In the genomic region with DNA sequence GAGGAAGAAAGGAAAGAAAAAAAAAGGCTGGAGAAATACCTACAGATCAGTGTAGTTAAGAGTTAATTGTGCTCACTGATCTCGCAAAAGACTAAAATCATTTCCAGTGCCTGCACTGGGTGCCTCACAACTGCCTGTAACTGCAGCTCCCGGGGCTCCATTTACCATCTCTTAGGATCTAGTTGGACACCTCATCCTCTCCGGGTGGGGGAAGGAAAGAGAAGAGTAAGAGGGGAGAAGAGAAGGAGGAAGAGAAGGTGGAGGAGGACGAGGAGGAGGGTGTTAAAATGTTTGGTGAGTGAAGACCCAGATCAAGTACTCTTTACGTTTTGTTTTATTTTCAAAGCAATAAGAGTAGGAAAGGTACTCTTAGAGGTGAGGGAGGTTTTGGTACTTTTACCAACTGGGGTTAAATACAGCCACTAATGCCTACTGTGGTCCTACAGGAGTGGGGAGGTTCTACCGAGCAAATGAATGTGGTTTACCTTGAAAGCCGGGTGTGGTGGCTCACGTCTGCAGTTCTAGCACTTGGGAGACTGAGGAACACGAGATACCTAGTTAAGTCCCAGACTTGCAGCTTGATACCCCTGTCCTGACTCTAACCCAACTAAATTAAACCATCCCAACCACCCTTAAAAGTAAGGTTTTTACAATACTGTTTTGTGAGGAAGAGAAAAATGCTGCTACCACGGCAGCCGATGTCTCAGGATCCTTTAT, we compare ENCODE assay signal across 8 mouse cellular contexts. TPM values are rescaled to one million over a fixed set of nuclear protein-coding genes. Genes with fewer than 3 reads are reported as not detected.
DNase-seq lines count a peak whose midpoint lies in the region; ATAC-seq lines count a peak whose summit lies in the region.

No protein-coding gene starts in this region.

- H3K36me3 ChIP-seq in heart, embryonic 13.5 days = peaks cover 2% of the 10 kb centered on the region; the same call in 1 of the 2 replicates
- peaks cover under 1% of the 10 kb centered on the region; the same call in 1 of the 2 replicates for H3K36me3 ChIP-seq in erythroblast, embryonic 14.5 days (ENCODE audit: control insufficient read depth)
- no peaks in the 10 kb centered on the region for H3K36me3 ChIP-seq in limb, embryonic 13.5 days
- H3K36me3 ChIP-seq in neural tube, embryonic 15.5 days = no peaks in the 10 kb centered on the region

- no peaks in the 10 kb centered on the region for H3K9me3 ChIP-seq in heart, embryonic 13.5 days
- H3K9me3 ChIP-seq in erythroblast, embryonic 14.5 days (ENCODE audit: control insufficient read depth, low read length) = no peaks in the 10 kb centered on the region
- H3K9me3 ChIP-seq in limb, embryonic 13.5 days = no peaks in the 10 kb centered on the region
- H3K9me3 ChIP-seq in neural tube, embryonic 15.5 days (replicated peaks) = no peaks in the 10 kb centered on the region

- H3K27ac ChIP-seq in heart, embryonic 13.5 days (replicated peaks) = peak overlapping the region; percentile 93
- peak overlapping the region; percentile 67; the same call in 1 of the 2 replicates for H3K27ac ChIP-seq in limb, embryonic 13.5 days
- H3K27ac ChIP-seq in neural tube, embryonic 15.5 days (replicated peaks) = peak overlapping the region; percentile 89

- no peaks in the 10 kb centered on the region for H3K27me3 ChIP-seq in heart, embryonic 13.5 days (replicated peaks)
- no peaks in the 10 kb centered on the region for H3K27me3 ChIP-seq in erythroblast, embryonic 14.5 days (ENCODE audit: control insufficient read depth)
- no peaks in the 10 kb centered on the region for H3K27me3 ChIP-seq in limb, embryonic 13.5 days
- H3K27me3 ChIP-seq in neural tube, embryonic 15.5 days (replicated peaks) = no peaks in the 10 kb centered on the region

- WGBS in heart, embryonic 13.5 days = 5% methylated on average over 11 of the region's 11 CpGs
- WGBS in limb, embryonic 13.5 days = 7% methylated on average over 11 of the region's 11 CpGs
- 8% methylated on average over 11 of the region's 11 CpGs for WGBS in neural tube, embryonic 15.5 days

- peak overlapping the region; percentile 85 for H3K4me2 ChIP-seq in heart, embryonic 13.5 days
- H3K4me2 ChIP-seq in limb, embryonic 13.5 days (replicated peaks) = peak overlapping the region; percentile 81
- peak overlapping the region; percentile 80 for H3K4me2 ChIP-seq in neural tube, embryonic 15.5 days

- H3K4me1 ChIP-seq in heart, embryonic 13.5 days = peaks cover 24% of the 10 kb centered on the region
- H3K4me1 ChIP-seq in erythroblast, embryonic 14.5 days (ENCODE audit: control insufficient read depth) = peaks cover 30% of the 10 kb centered on the region
- peaks cover 20% of the 10 kb centered on the region for H3K4me1 ChIP-seq in limb, embryonic 13.5 days
- peaks cover 29% of the 10 kb centered on the region for H3K4me1 ChIP-seq in neural tube, embryonic 15.5 days

- DNase-seq in heart, postnatal 4 days = no peak
- DNase-seq in MEL-GATA-1-ER (ENCODE audit: extremely low read depth, low read depth) = peak; percentile 10
- no peak for DNase-seq in urinary bladder, adult 18-20 months (ENCODE audit: low spot score in 2 of 2)
- no peak for DNase-seq in adrenal gland, adult 18-20 months (ENCODE audit: low spot score in 2 of 2)

- no peak for ATAC-seq in heart, embryonic 13.5 days (ENCODE audit: extremely low read depth, insufficient number of reproducible peaks, low FRiP score, low TSS enrichment)
- peak; percentile 12; the same call in 1 of the 2 replicates for ATAC-seq in limb, embryonic 13.5 days (ENCODE audit: low FRiP score, low read depth)
- ATAC-seq in neural tube, embryonic 15.5 days (ENCODE audit: low FRiP score) = peak; percentile 29; the same call in 1 of the 2 replicates

- peak overlapping the region; percentile 93 for H3K9ac ChIP-seq in heart, embryonic 13.5 days
- peak overlapping the region; percentile 87 for H3K9ac ChIP-seq in limb, embryonic 13.5 days
- peak overlapping the region; percentile 61 for H3K9ac ChIP-seq in neural tube, embryonic 15.5 days (replicated peaks)

- peak overlapping the region; percentile 75 for H3K4me3 ChIP-seq in heart, embryonic 13.5 days
- H3K4me3 ChIP-seq in erythroblast, embryonic 14.5 days (replicated peaks) = peak overlapping the region; percentile 86
- H3K4me3 ChIP-seq in limb, embryonic 13.5 days = peak overlapping the region; percentile 92
- H3K4me3 ChIP-seq in neural tube, embryonic 15.5 days (replicated peaks) = peak overlapping the region; percentile 93

RNA-seq across cellular contexts. Expression of gene Atg5, which starts 0.6 kb away (rescaled TPM):
- polyA plus RNA-seq in heart, embryonic 13.5 days (2015; fragmentation: Nextera tagmentation; extraction: Ambion mirVana) = 24.2 and 29.9 TPM in 2 replicates
- total RNA-seq in heart, postnatal 4 days (2021) = 10 to 100 TPM; 15.6 to 15.7 TPM
- 0.45 and 0.71 TPM in 2 replicates for polyA plus RNA-seq in erythroblast, embryonic 14.5 days (2012)
- 54.2 and 62.7 TPM in 2 replicates for polyA plus RNA-seq in limb, embryonic 13.5 days (2015; fragmentation: Nextera tagmentation; extraction: Ambion mirVana)
- polyA plus RNA-seq in neural tube, embryonic 15.5 days (2015; fragmentation: Nextera tagmentation; extraction: Ambion mirVana) = 46.6 and 47.3 TPM in 2 replicates
- total RNA-seq in adrenal gland, adult 18-20 months (2021) = 10 to 100 TPM; 24.3 to 44.0 TPM

Comparison
In these comparisons a context has a peak if more than half of its experiments do, and no peak if none do; other contexts are left out.
1. RNA of gene Atg5, which starts 0.6 kb away (polyA plus RNA-seq): 54.2 to 62.7 TPM in limb, embryonic 13.5 days, 46.6 to 47.3 TPM in neural tube, embryonic 15.5 days and 24.2 to 29.9 TPM in heart, embryonic 13.5 days; 0.45 to 0.71 TPM in erythroblast, embryonic 14.5 days; every median in the first group is over 10 times any median in the second.
2. Peak in every context shown above with its lines, with median percentiles within 50 percentile points of each other: H3K27ac ChIP-seq, H3K4me2 ChIP-seq, H3K4me3 ChIP-seq and H3K9ac ChIP-seq.